In genomic region chr3:116860333-116861222, GRCm38 (mm10) we compare ENCODE assay signal across 8 mouse cellular contexts. TPM values are rescaled to one million over a fixed set of nuclear protein-coding genes. Genes with fewer than 3 reads are reported as not detected.
A peak's percentile ranks its signal among the peaks of the same experiment; 100 is the strongest.
DNase-seq lines count a peak whose midpoint lies in the region; ATAC-seq and TF ChIP-seq lines count a peak whose summit lies in the region.

No protein-coding gene starts in this region.

- WGBS in kidney, embryonic 14.5 days = 68% methylated on average over 19 of the region's 19 CpGs
- WGBS in hindbrain, embryonic 16.5 days = 74% methylated on average over 19 of the region's 19 CpGs
- 79% methylated on average over 19 of the region's 19 CpGs for WGBS in midbrain, embryonic 14.5 days

- 0 out of 2 replicates have a peak overlapping the region, but pooled peaks have one; percentile 39 for H3K27ac ChIP-seq in kidney, embryonic 14.5 days (ENCODE audit: low read depth, low read length)
- peak overlapping the region; percentile 99 for H3K27ac ChIP-seq in bone marrow macrophage, adult 2 months (ENCODE audit: insufficient read depth, low read depth, low read length)
- H3K27ac ChIP-seq in hindbrain, embryonic 16.5 days (ENCODE audit: low read depth, low read length) = peak overlapping the region; percentile 72
- H3K27ac ChIP-seq in midbrain, embryonic 14.5 days (replicated peaks; ENCODE audit: low read depth, low read length) = no peak overlapping the region

- H3K9me3 ChIP-seq in kidney, embryonic 14.5 days (ENCODE audit: control insufficient read depth, low read length) = no peaks in the 10 kb centered on the region
- H3K9me3 ChIP-seq in hindbrain, embryonic 16.5 days (ENCODE audit: control insufficient read depth, low read length) = no peaks in the 10 kb centered on the region
- no peaks in the 10 kb centered on the region for H3K9me3 ChIP-seq in midbrain, embryonic 14.5 days (ENCODE audit: control insufficient read depth, low read length)

- no peaks in the 10 kb centered on the region for H3K27me3 ChIP-seq in kidney, embryonic 14.5 days (ENCODE audit: control insufficient read depth, insufficient read depth, low read length)
- H3K27me3 ChIP-seq in hindbrain, embryonic 16.5 days (replicated peaks; ENCODE audit: control insufficient read depth, insufficient read depth, low read length) = no peaks in the 10 kb centered on the region
- no peaks in the 10 kb centered on the region for H3K27me3 ChIP-seq in midbrain, embryonic 14.5 days (ENCODE audit: control insufficient read depth, insufficient read depth, low read length)

- no peak for DNase-seq in kidney, adult 18-20 months
- DNase-seq in midbrain, embryonic 14.5 days = no peak
- no peak for DNase-seq in adrenal gland, postnatal 4 days (ENCODE audit: low spot score in 2 of 2)
- DNase-seq in frontal cortex, postnatal 25 days (ENCODE audit: low spot score in 2 of 2) = no peak

- H3K4me1 ChIP-seq in kidney, embryonic 14.5 days (ENCODE audit: control insufficient read depth, insufficient read depth, low read length) = no peaks in the 10 kb centered on the region
- H3K4me1 ChIP-seq in bone marrow macrophage, adult 2 months (ENCODE audit: control insufficient read depth, insufficient read depth, low read length) = peaks cover 44% of the 10 kb centered on the region
- peaks cover 2% of the 10 kb centered on the region; the same call in 1 of the 2 replicates for H3K4me1 ChIP-seq in hindbrain, embryonic 16.5 days (ENCODE audit: control insufficient read depth, insufficient read depth, low read depth, low read length)
- H3K4me1 ChIP-seq in midbrain, embryonic 14.5 days (ENCODE audit: control insufficient read depth, insufficient read depth, low read length) = no peaks in the 10 kb centered on the region

- TF ChIP-seq CTCF in bone marrow macrophage, adult 2 months (IDR thresholded peaks at IDR 0.05; ENCODE audit: low read depth, low read length) = no peak

- H3K4me3 ChIP-seq in kidney, embryonic 14.5 days (ENCODE audit: low read length) = peak overlapping the region; percentile 47
- H3K4me3 ChIP-seq in bone marrow macrophage, adult 2 months (ENCODE audit: insufficient read depth, low read length) = peak overlapping the region; percentile 93
- H3K4me3 ChIP-seq in hindbrain, embryonic 16.5 days (ENCODE audit: low read length) = peak overlapping the region; percentile 60
- H3K4me3 ChIP-seq in midbrain, embryonic 14.5 days (replicated peaks; ENCODE audit: low read depth, low read length) = peak overlapping the region; percentile 48

- ATAC-seq in kidney, embryonic 14.5 days (ENCODE audit: low FRiP score, low TSS enrichment) = peak; percentile 56; the same call in 1 of the 2 replicates
- peak; percentile 57 for ATAC-seq in hindbrain, embryonic 16.5 days
- peak; percentile 27; the same call in 1 of the 2 replicates for ATAC-seq in midbrain, embryonic 14.5 days (ENCODE audit: low FRiP score, low TSS enrichment)
- ATAC-seq in erythroid progenitor cell, adult 5-6 weeks (replicated peaks; ENCODE audit: low FRiP score, poor library complexity, severe bottlenecking) = no peak

- H3K36me3 ChIP-seq in kidney, embryonic 14.5 days (ENCODE audit: control insufficient read depth, insufficient read depth, low read length) = no peaks in the 10 kb centered on the region
- H3K36me3 ChIP-seq in hindbrain, embryonic 16.5 days (ENCODE audit: control insufficient read depth, insufficient read depth, low read length) = no peaks in the 10 kb centered on the region
- no peaks in the 10 kb centered on the region for H3K36me3 ChIP-seq in midbrain, embryonic 14.5 days (ENCODE audit: control insufficient read depth, insufficient read depth, low read length)

- peak overlapping the region; percentile 78 for H3K4me2 ChIP-seq in kidney, embryonic 14.5 days (replicated peaks; ENCODE audit: low read depth, low read length)
- peak overlapping the region; percentile 94 for H3K4me2 ChIP-seq in hindbrain, embryonic 16.5 days (ENCODE audit: low read length)
- peak overlapping the region; percentile 90 for H3K4me2 ChIP-seq in midbrain, embryonic 14.5 days (ENCODE audit: low read length)

- no peak overlapping the region for H3K9ac ChIP-seq in kidney, embryonic 14.5 days (ENCODE audit: low read depth, low read length)
- no peak overlapping the region; the same call in 1 of the 2 replicates for H3K9ac ChIP-seq in hindbrain, embryonic 16.5 days (ENCODE audit: low read depth, low read length)
- H3K9ac ChIP-seq in midbrain, embryonic 14.5 days (replicated peaks; ENCODE audit: low read length) = no peak overlapping the region

- no peak for TF ChIP-seq POLR2A in bone marrow macrophage, adult 2 months (IDR thresholded peaks at IDR 0.05; ENCODE audit: borderline replicate concordance, low read depth, low read length)

RNA-seq across cellular contexts. Expression of gene Frrs1, which starts 1.3 kb away (rescaled TPM):
- 20.2 and 21.2 TPM in 2 replicates for polyA plus RNA-seq in kidney, embryonic 14.5 days (2014; fragmentation: Nextera tagmentation; extraction: Ambion mirVana)
- polyA plus RNA-seq in bone marrow macrophage, adult 2 months (2012; ENCODE audit: insufficient read depth, insufficient read length, missing spikeins) = 74.9 and 77.9 TPM in 2 replicates
- 7.1 and 7.2 TPM in 2 replicates for polyA plus RNA-seq in hindbrain, embryonic 16.5 days (2015; fragmentation: Nextera tagmentation; extraction: Ambion mirVana)
- 4.0 and 5.6 TPM in 2 replicates for polyA plus RNA-seq in midbrain, embryonic 14.5 days (2014; fragmentation: Nextera tagmentation; extraction: Ambion mirVana)
- total RNA-seq in adrenal gland, postnatal 4 days (2021) = 10 to 100 TPM; 17.0 to 20.4 TPM
- 15.9 and 23.5 TPM in 2 replicates for total RNA-seq in erythroid progenitor cell, adult 5-6 weeks (2015; ENCODE audit: low replicate concordance)
- 9.6 and 16.8 TPM in 2 replicates for total RNA-seq in erythroid progenitor cell, adult 5-6 weeks (2017; ENCODE audit: low replicate concordance)

RNA-seq across cellular contexts. Expression of gene Agl, which starts 52.6 kb away (rescaled TPM):
- 13.0 and 22.2 TPM in 2 replicates for polyA plus RNA-seq in kidney, embryonic 14.5 days (2014; fragmentation: Nextera tagmentation; extraction: Ambion mirVana)
- 21.4 and 23.0 TPM in 2 replicates for polyA plus RNA-seq in bone marrow macrophage, adult 2 months (2012; ENCODE audit: insufficient read depth, insufficient read length, missing spikeins)
- polyA plus RNA-seq in hindbrain, embryonic 16.5 days (2015; fragmentation: Nextera tagmentation; extraction: Ambion mirVana) = 13.8 and 16.9 TPM in 2 replicates
- polyA plus RNA-seq in midbrain, embryonic 14.5 days (2014; fragmentation: Nextera tagmentation; extraction: Ambion mirVana) = 12.3 and 17.4 TPM in 2 replicates
- total RNA-seq in adrenal gland, postnatal 4 days (2021) = 10 to 100 TPM; 38.6 to 42.9 TPM
- total RNA-seq in erythroid progenitor cell, adult 5-6 weeks (2015; ENCODE audit: low replicate concordance) = 3.4 and 9.7 TPM in 2 replicates
- total RNA-seq in erythroid progenitor cell, adult 5-6 weeks (2017; ENCODE audit: low replicate concordance) = 1.0 and 2.9 TPM in 2 replicates
